Mouse (Mus musculus) ovary, postnatal 14 days (tissue): ENCODE measurements around the gene Dst.
A peak's percentile ranks its signal among the peaks of the same experiment; 100 is the strongest.
"Not testable (repeated sequence)": the region's sequence is repeated elsewhere in the genome, so short reads cannot be mapped to it uniquely, and the experiment has no call there.

Source experiments
- DNase-seq: peaks from one replicate; pipeline ENCODE4 v3.0.0; 2022; ENCODE audit warnings: low spot score

Dst gene

DNA sequence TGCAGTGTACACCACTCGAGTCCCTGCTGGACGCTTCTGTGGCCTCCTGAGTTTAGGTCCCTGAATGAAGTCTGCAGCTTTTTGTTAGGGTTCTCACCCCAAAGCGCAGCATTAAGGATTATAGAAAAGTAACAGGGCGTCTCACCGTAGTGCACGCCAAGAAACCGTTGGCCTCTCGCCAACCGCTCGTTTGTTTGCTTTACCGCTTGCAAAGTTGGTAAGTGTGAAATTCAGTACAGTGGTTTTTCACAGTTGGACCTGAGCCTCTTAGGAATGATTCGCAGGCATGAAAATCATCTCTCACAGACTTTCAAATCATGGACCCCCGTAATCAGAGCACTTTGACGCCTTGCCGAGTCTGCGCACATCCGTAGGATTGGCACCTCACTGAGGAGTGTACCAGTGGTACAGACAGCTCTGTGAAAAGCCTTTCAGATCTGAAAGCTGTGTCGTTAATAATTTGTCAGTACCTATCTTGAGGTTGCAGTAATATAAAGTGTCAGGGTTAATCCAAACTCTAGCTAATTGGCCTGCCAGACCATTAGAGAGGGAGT lies 390.7 kb downstream of the Dst start:
- peak; percentile 50 for DNase-seq

DNA sequence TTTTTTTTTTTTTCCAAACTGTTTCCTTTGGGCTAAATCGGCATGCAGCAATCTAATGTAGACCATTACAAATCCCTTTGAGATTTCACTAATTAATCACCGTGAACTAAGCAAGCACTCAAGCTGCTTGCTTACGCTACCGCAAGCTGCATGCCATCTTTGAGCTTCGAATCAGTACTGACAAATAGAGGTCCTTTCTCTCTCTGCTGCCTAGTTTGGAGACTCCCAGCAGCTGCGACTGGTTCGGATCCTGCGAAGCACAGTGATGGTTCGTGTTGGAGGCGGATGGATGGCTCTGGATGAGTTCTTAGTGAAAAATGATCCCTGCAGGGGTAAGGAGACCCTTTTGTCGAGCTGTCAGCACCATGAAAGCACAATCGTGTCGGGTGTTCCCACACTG lies 391.5 kb downstream of the Dst start:
- DNase-seq: no peak

- no peak for DNase-seq
Observed at GRCm38 (mm10) chr1:34300309-34300980, 392.4 kb downstream of the Dst start.

GRCm38 (mm10) chr1:34304227-34304626 lies 396.2 kb downstream of the Dst start:
- no peak for DNase-seq

GRCm38 (mm10) chr1:34306741-34307140 lies 398.7 kb downstream of the Dst start:
- no peak for DNase-seq

GRCm38 (mm10) chr1:34307191-34307590 lies 399.2 kb downstream of the Dst start:
- DNase-seq: no peak

- not testable (repeated sequence) for DNase-seq
Observed at GRCm38 (mm10) chr1:34308841-34309240, 400.8 kb downstream of the Dst start.

- no peak for DNase-seq
Observed at GRCm38 (mm10) chr1:34309396-34309795, 401.4 kb downstream of the Dst start.

DNA sequence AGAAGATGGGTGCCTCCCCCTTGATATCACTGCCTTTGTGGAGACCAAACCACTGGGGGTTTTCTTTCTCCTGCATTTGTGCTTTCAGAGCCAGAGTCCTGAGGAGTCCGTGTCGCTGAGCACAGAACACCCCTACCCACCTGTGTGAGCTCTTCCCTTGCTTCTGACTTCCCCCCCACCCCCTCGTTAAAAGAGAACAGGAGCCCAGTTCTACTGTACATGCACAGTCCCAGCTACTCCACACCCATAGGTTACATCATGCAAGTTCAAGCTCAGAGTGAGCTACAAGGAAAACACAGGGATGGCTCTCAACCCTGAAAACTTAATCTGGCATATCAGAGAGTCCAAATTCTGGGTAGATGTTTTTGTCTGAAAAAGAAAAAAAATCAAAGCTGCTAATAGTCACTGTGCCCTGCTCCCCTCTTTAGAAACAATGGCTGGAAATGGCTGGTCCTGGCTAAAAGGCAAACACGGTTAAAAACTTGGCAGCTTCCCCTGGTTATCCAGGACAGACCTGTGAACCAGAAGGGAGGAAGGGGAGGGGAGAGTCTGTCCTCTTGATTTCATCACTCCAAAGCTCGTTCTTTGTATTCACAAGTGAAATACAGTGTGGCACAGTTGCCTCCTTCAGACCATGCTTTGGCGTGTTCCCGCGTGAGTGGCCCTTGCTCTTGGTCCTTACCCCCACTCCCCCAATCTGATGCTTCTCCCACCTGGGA lies 402.7 kb downstream of the Dst start:
- DNase-seq: no peak

DNA sequence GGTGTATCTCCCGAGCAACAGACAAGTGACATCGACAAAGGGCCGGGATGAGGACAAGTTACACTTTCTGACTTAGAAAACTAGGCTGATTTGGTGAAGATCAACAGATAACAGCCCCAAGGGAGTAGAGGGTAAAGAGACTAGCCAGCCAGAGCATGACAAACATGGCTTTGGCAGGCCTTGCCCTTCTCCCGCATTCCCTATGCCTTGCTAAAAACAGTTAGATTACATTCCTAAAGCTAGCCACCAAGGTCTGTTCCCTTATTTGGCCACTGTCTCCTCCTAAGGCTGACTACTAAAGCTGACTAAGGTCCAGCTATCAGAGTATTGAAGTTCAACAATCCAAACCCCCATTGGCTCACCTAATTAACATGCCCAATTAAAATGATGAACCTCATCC lies 404.8 kb downstream of the Dst start:
- no peak for DNase-seq

GRCm38 (mm10) chr1:34315381-34315780 lies 407.4 kb downstream of the Dst start:
- DNase-seq: no peak

- no peak for DNase-seq
Observed at GRCm38 (mm10) chr1:34324255-34324654, 416.2 kb downstream of the Dst start.

DNA sequence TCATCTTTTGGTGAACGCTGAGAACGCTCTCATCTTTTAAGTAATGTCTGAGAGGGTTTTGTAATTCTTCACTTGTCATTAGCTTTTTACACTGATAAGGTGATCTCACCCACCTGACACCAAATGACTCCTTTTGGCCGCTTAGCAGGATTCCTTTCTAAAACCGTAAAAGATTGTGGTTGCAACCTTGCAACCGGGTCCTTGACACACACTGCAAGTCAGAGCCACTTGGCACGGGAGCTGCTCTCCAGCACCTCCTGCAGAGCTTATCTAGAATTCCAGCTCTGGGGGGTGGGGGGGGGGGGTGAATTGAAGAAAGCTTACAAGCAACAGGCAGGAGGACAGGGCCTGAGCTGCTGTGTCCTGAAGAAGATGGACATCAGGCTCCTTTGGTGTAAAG lies 420.6 kb downstream of the Dst start:
- DNase-seq: no peak

DNA sequence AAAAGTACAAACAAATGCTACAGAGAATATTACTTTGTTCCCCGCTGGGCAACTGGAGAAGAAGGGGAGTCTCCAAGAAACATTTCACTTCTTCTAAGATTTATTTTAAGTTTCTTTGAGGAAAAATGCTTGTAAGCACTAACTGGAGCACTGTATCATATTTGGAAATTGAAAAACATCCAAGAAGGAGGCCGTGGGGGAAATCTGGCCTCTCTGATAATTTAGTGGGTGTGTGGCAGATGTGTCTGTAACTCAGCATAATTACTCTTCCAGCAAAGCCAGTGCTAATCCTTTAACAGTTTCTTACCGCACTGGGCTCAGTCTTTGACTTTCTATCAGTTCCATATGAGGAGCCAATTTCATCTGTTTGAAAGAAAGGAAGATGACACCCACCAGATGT lies 423.7 kb downstream of the Dst start:
- no peak for DNase-seq
